Mouse (Mus musculus): ENCODE results near the gene Rab31.

- TF ChIP-seq POLR2A (IDR thresholded peaks at IDR 0.05; ENCODE audit: low read depth, low read length) (no peak), CTCF (conservative IDR thresholded peaks at IDR 0.05; ENCODE audit: insufficient read depth, insufficient read length, low read depth, low read length) (no peak)
Observed at GRCm38 (mm10) chr17:65777461-65777860, 4.9 kb upstream of the Rab31 start.
